ENCODE assay signal across 28 mouse cellular contexts in genomic region chr12:99959291-99959690, GRCm38 (mm10). TPM values are rescaled to one million over a fixed set of nuclear protein-coding genes. Genes with fewer than 3 reads are reported as not detected.
DNase-seq lines count a peak whose midpoint lies in the region; ATAC-seq and TF ChIP-seq lines count a peak whose summit lies in the region.
"Had no signal": no experiment of that assay in that cellular context is flagged by ENCODE, and none has a peak within 500 bp of the region (broad histone marks: within the 10 kb centered on the region; RNA-seq: fewer than 3 reads in every experiment).

No protein-coding gene starts in this region.

- peaks cover 18% of the 10 kb centered on the region for H3K27me3 ChIP-seq in forebrain, embryonic 13.5 days
- peaks cover under 1% of the 10 kb centered on the region for H3K27me3 ChIP-seq in forebrain, embryonic 14.5 days (replicated peaks; ENCODE audit: control insufficient read depth, insufficient read depth, low read length)
- peaks cover 26% of the 10 kb centered on the region for H3K27me3 ChIP-seq in limb, embryonic 10.5 days (ENCODE audit: low read depth, poor library complexity, severe bottlenecking)

- no peak overlapping the region for H3K9ac ChIP-seq in forebrain, embryonic 13.5 days
- no peak overlapping the region for H3K9ac ChIP-seq in forebrain, embryonic 14.5 days (ENCODE audit: low read length)
- H3K9ac ChIP-seq: embryonic facial prominence, embryonic 12.5 days; hindbrain, embryonic 15.5 days; liver, embryonic 13.5 days; midbrain, embryonic 15.5 days; neural tube, embryonic 15.5 days had no signal

- H3K4me1 ChIP-seq in forebrain, embryonic 13.5 days = peaks cover 33% of the 10 kb centered on the region
- H3K4me1 ChIP-seq in forebrain, embryonic 14.5 days (ENCODE audit: control insufficient read depth, insufficient read depth, low read length) = peaks cover 14% of the 10 kb centered on the region; the same call in 1 of the 2 replicates
- peaks cover 13% of the 10 kb centered on the region for H3K4me1 ChIP-seq in limb, embryonic 10.5 days

- ATAC-seq in forebrain, embryonic 13.5 days = 0 out of 2 replicates have a peak, but pooled peaks have one; percentile 15
- ATAC-seq in forebrain, embryonic 14.5 days = no peak
- ATAC-seq: activated CD4-positive, CD25-positive, alpha-beta regulatory T cell, adult 4 months; CD4-positive, CD25-positive, alpha-beta regulatory T cell, adult 4 months; midbrain, embryonic 15.5 days had no signal

- no peak for DNase-seq in forebrain, embryonic 14.5 days (ENCODE audit: low spot score)
- DNase-seq in layer of hippocampus, adult 2 months (ENCODE audit: low spot score in 2 of 2) = no peak
- no peak for DNase-seq in layer of hippocampus, postnatal 25 days (ENCODE audit: extremely low spot score in 1 of 2, low spot score in 1 of 2)
- DNase-seq in brain, embryonic 14.5 days (ENCODE audit: low read depth) = peak; percentile 35
- DNase-seq in limb, embryonic 10.5 days (ENCODE audit: low spot score) = peak; percentile 26
- no peak for DNase-seq in left cerebral cortex, adult 11 months (ENCODE audit: low spot score)
- DNase-seq in adrenal gland, adult 2 months = no peak
- DNase-seq: cerebellum, adult 11 months; cerebellum, adult 9-10 months; cerebellum, postnatal 36 days; gastrocnemius, postnatal 10 days; heart, postnatal 4 days; kidney, adult 18-20 months; kidney, postnatal 10 days; liver, embryonic 13.5 days; lung, adult 2 months; lung, postnatal 14 days; right cerebral cortex, adult 18-20 months; right cerebral cortex, postnatal 4 days had no signal

- H3K4me2 ChIP-seq in forebrain, embryonic 13.5 days = no peak overlapping the region
- no peak overlapping the region for H3K4me2 ChIP-seq in forebrain, embryonic 14.5 days (ENCODE audit: low read length)
- H3K4me2 ChIP-seq: embryonic facial prominence, embryonic 12.5 days; heart, embryonic 11.5 days; hindbrain, embryonic 15.5 days; liver, embryonic 13.5 days; midbrain, embryonic 15.5 days; neural tube, embryonic 15.5 days had no signal

- no peak for TF ChIP-seq POLR2A in brain, embryonic 14.5 days (IDR thresholded peaks at IDR 0.05; ENCODE audit: borderline replicate concordance, extremely low read depth, insufficient read depth, insufficient read length, poor library complexity, severe bottlenecking)

- no peaks in the 10 kb centered on the region for H3K9me3 ChIP-seq in forebrain, embryonic 13.5 days (replicated peaks)
- H3K9me3 ChIP-seq in forebrain, embryonic 14.5 days (replicated peaks; ENCODE audit: control insufficient read depth, low read length) = no peaks in the 10 kb centered on the region
- no peaks in the 10 kb centered on the region for H3K9me3 ChIP-seq in limb, embryonic 10.5 days (replicated peaks)
- H3K9me3 ChIP-seq: embryonic facial prominence, embryonic 12.5 days; hindbrain, embryonic 15.5 days; liver, embryonic 13.5 days; midbrain, embryonic 10.5 days; midbrain, embryonic 15.5 days; neural tube, embryonic 15.5 days had no signal

- TF ChIP-seq CTCF in layer of hippocampus, adult 2 months (conservative IDR thresholded peaks at IDR 0.05) = no peak
- TF ChIP-seq CTCF in brain, embryonic 14.5 days (IDR thresholded peaks at IDR 0.05; ENCODE audit: borderline replicate concordance, extremely low read depth, insufficient read depth, insufficient read length) = no peak

- H3K4me3 ChIP-seq in forebrain, embryonic 13.5 days = no peak overlapping the region
- H3K4me3 ChIP-seq in forebrain, embryonic 14.5 days (ENCODE audit: low read depth, low read length) = no peak overlapping the region
- H3K4me3 ChIP-seq in layer of hippocampus, adult 2 months = no peak overlapping the region
- H3K4me3 ChIP-seq in limb, embryonic 10.5 days = no peak overlapping the region
- H3K4me3 ChIP-seq: embryonic facial prominence, embryonic 12.5 days; hindbrain, embryonic 15.5 days; liver, embryonic 13.5 days; midbrain, embryonic 10.5 days; midbrain, embryonic 15.5 days; neural tube, embryonic 15.5 days had no signal

- no peak overlapping the region for H3K27ac ChIP-seq in forebrain, embryonic 13.5 days
- H3K27ac ChIP-seq in forebrain, embryonic 14.5 days (ENCODE audit: low read depth, low read length) = no peak overlapping the region
- H3K27ac ChIP-seq in layer of hippocampus, adult 2 months = peak overlapping the region; percentile 77
- H3K27ac ChIP-seq in limb, embryonic 10.5 days = no peak overlapping the region
- H3K27ac ChIP-seq: embryonic facial prominence, embryonic 12.5 days; hindbrain, embryonic 15.5 days; liver, embryonic 13.5 days; midbrain, embryonic 10.5 days; midbrain, embryonic 15.5 days; neural tube, embryonic 15.5 days had no signal

- peaks cover 14% of the 10 kb centered on the region for H3K36me3 ChIP-seq in forebrain, embryonic 13.5 days (ENCODE audit: poor library complexity, severe bottlenecking)
- peaks cover 7% of the 10 kb centered on the region; the same call in 1 of the 2 replicates for H3K36me3 ChIP-seq in forebrain, embryonic 14.5 days (ENCODE audit: control insufficient read depth, insufficient read depth, low read length)
- H3K36me3 ChIP-seq in limb, embryonic 10.5 days = peaks cover 13% of the 10 kb centered on the region
- H3K36me3 ChIP-seq: liver, embryonic 13.5 days had no signal

RNA-seq across cellular contexts. Expression of gene Kcnk13, which starts 5.0 kb away (rescaled TPM):
- 0.49 and 0.88 TPM in 2 replicates for polyA plus RNA-seq in forebrain, embryonic 13.5 days (2015; fragmentation: Nextera tagmentation; extraction: Ambion mirVana)
- 0.94 and 1.2 TPM in 2 replicates for polyA plus RNA-seq in forebrain, embryonic 14.5 days (2014; fragmentation: Nextera tagmentation; extraction: Ambion mirVana)
- 1 to 10 TPM; 6.2 to 6.9 TPM for total RNA-seq in layer of hippocampus, adult 2 months (2021)
- total RNA-seq in layer of hippocampus, postnatal 25 days (2021) = 1 to 10 TPM; 6.8 to 6.9 TPM
- polyA plus RNA-seq in brain, embryonic 14.5 days (2012; rRNA removed) = 0.41 and 0.48 TPM in 2 replicates
- polyA plus RNA-seq in limb, embryonic 10.5 days (2016; fragmentation: Nextera tagmentation; extraction: Ambion mirVana) = 0.13 and 0.44 TPM in 2 replicates
- under 1 TPM; 0.69 to 0.93 TPM for total RNA-seq in adrenal gland, adult 2 months (2021)
- 0.42 and 0.47 TPM in 2 replicates for polyA plus RNA-seq in adrenal gland, adult 2 months (2012; rRNA removed)
- polyA plus RNA-seq: activated CD4-positive, CD25-positive, alpha-beta regulatory T cell, adult 4 months; CD4-positive, CD25-positive, alpha-beta regulatory T cell, adult 4 months had no signal

Comparison
In these comparisons a context has a peak if more than half of its experiments do, and no peak if none do; other contexts are left out.
1. DNase-seq: peak in brain, embryonic 14.5 days (single experiment) and limb, embryonic 10.5 days (single experiment); none in forebrain, embryonic 14.5 days (single experiment), layer of hippocampus, adult 2 months (0 of 2), layer of hippocampus, postnatal 25 days (0 of 2), left cerebral cortex, adult 11 months (single experiment) and adrenal gland, adult 2 months (single experiment).